Mouse (Mus musculus) CH12.LX (cell line): ENCODE measurements around the gene Gm21310.
"Not testable (repeated sequence)": the region's sequence is repeated elsewhere in the genome, so short reads cannot be mapped to it uniquely, and the experiment has no call there.

Source experiments
- CTCF ChIP-seq, 2 experiments: IDR thresholded peaks in 1 of 2; conservative IDR thresholded peaks in 1 of 2; 2 replicates each; pipeline ENCODE4 v1.5.1; 2011 to 2012; ENCODE audit warnings: low read depth in 2 of 2, low read length in 2 of 2, improper control_type of control experiment in 1 of 2, inconsistent platforms in 1 of 2, mild to moderate bottlenecking in 1 of 2, moderate library complexity in 1 of 2
- E2F4 ChIP-seq: IDR thresholded peaks from 2 replicates; pipeline ENCODE4 v1.6.1; 2011; ENCODE audit warnings: low read depth, low read length, improper control_type of control experiment; ENCODE audit not compliant: insufficient replicate concordance
- EP300 ChIP-seq: IDR thresholded peaks from 2 replicates; pipeline ENCODE4 v1.6.1; 2011; ENCODE audit warnings: low read length, improper control_type of control experiment
- KAT2A ChIP-seq: IDR thresholded peaks from 2 replicates; pipeline ENCODE4 v1.6.1; 2012; ENCODE audit warnings: low read length, improper control_type of control experiment, inconsistent platforms; ENCODE audit not compliant: insufficient replicate concordance
- MAZ ChIP-seq: IDR thresholded peaks from 2 replicates; pipeline ENCODE4 v1.6.1; 2012; ENCODE audit warnings: low read depth, mild to moderate bottlenecking, inconsistent platforms, low read length, improper control_type of control experiment, moderate library complexity
- MXI1 ChIP-seq: IDR thresholded peaks from 2 replicates; pipeline ENCODE4 v1.6.1; 2011; ENCODE audit warnings: mild to moderate bottlenecking, low read depth, low read length, improper control_type of control experiment
- POLR2A ChIP-seq: IDR thresholded peaks from 2 replicates; pipeline ENCODE4 v1.6.1; 2011; ENCODE audit warnings: low read depth, mild to moderate bottlenecking, improper control_type of control experiment, low read length

- TF ChIP-seq CTCF (conservative IDR thresholded peaks at IDR 0.05 in 1 of 2, IDR thresholded peaks at IDR 0.05 in 1 of 2; ENCODE audit: low read depth in 2 of 2, low read length in 2 of 2); MAZ; MXI1; E2F4; EP300; POLR2A; KAT2A: not testable (repeated sequence)
Observed at GRCm38 (mm10) chrY:10147083-10147482, at the start of gene Gm21310.
